Mouse (Mus musculus): ENCODE measurements around the gene Tnfaip8l1. TPM values are rescaled to one million over a fixed set of nuclear protein-coding genes. Genes with fewer than 3 reads are reported as not detected.

The Tnfaip8l1 gene
- polyA plus RNA-seq, 1 experiment from 2014 or later = 9.1 TPM

DNA sequence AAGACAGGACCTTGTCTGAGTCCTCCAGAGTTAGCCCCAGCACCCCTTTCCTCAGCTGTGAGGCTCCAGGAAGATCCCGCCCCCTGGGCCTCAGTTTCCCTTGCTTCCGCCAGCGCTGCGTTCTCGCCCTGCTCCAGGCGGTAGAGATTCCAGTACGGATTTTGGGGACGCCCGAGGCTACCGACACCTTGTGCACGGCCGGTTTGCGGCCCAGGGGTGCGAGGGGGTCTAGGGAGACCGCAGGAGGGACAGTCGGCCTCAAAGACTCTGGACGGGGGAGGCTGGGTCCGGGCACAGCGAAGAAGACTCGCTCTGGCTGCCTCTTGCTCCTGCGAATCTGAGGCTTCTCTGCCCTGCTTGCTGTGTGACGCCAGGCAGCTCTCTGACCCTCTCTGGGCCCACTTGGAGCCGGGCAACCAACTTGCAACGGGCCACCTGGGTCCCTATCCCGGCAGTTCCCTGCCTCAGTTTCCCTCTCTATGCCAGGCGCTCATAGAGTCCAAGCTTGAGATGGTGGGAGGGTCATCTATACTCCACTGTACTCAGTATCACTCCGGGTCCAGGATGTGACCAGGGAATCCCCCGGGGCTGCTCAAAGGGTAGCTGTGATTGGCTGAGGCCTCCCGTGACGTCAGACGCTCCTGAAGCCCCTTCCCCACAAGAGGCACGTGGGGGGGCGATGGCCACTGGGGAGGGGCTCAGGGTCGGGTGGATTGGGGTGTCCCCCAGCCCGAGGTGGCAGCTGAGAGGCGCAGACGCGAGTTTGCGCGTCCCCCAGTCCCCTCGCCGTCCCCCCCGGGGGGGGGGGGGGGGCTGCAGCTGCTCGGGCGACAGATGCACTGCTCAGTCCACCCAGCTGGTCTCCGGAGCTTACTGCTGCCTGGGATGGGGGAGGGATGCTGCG, 20.3 kb upstream of the Tnfaip8l1 start:
- Histone ChIP-seq H3K27ac (replicated peaks) (0 out of 2 replicates have a peak overlapping the region, but pooled peaks have one; percentile 1), H3K4me2 (peak overlapping the region; percentile 61), H3K4me1 (replicated peaks) (peaks cover 53% of the 10 kb centered on the region), H3K9ac (peak overlapping the region; percentile 69), H3K27me3 (peaks cover 65% of the 10 kb centered on the region), H3K4me3 (peak overlapping the region; percentile 46), H3K9me3 (no peaks in the 10 kb centered on the region), H3K36me3 (no peaks in the 10 kb centered on the region)
- peak; percentile 60 for ATAC-seq (ENCODE audit: low read depth)
- under 1% methylated on average over 38 of the region's 47 CpGs for WGBS

DNA sequence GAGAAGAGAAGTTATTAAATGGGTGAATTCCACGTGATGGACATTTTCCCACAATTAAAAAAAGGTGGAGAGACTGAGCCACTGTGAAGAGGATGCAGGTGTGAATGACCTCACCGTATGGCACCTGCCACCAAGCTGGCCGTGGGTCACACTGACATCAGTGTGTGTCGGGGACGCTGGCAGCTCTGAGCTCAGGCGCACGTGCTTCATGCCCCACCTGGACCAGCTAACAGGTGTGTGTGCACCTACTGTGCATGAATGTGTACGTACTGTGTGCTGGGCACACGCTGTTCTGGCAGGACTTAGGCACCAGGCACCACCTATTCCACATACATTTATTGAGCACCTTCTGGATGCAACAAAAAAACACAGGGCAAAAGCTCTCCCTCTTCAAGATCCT, 17.7 kb upstream of the Tnfaip8l1 start:
- Histone ChIP-seq H3K27me3 (peaks cover 73% of the 10 kb centered on the region), H3K4me1 (replicated peaks) (peaks cover 40% of the 10 kb centered on the region), H3K4me3 (no peak overlapping the region), H3K36me3 (no peaks in the 10 kb centered on the region), H3K4me2 (no peak overlapping the region), H3K9ac (no peak overlapping the region), H3K9me3 (no peaks in the 10 kb centered on the region), H3K27ac (replicated peaks) (no peak overlapping the region)
- no peak for ATAC-seq (ENCODE audit: low read depth)
- 72% methylated on average over 9 of the region's 9 CpGs for WGBS

DNA sequence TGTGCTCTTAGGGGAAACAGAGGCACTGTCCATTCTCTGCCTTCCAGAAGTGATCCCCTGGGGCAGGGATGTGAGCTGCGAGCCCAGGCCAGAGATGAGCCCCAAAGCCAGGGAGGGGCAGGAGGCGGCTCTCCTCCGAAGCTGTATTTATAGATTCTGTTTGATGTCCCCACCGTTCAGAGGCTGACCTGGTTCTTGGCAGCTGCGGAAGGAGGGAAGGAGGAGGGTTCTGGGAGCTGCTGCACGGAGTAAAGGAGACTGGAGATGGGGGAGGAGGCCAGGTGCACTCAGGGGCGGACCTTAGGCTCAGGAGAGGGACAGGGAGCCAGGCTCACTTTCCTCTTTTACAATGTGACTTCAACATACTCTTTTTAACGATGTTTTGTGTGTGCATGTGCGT, 16.1 kb upstream of the Tnfaip8l1 start:
- H3K27me3 ChIP-seq = peaks cover 80% of the 10 kb centered on the region
- H3K27ac ChIP-seq (replicated peaks) = no peak overlapping the region
- peaks cover 32% of the 10 kb centered on the region for H3K4me1 ChIP-seq (replicated peaks)
- ATAC-seq (ENCODE audit: low read depth) = no peak
- H3K9me3 ChIP-seq = no peaks in the 10 kb centered on the region
- H3K4me3 ChIP-seq = no peak overlapping the region
- H3K36me3 ChIP-seq = no peaks in the 10 kb centered on the region
- 13% methylated on average over 9 of the region's 9 CpGs for WGBS
- H3K9ac ChIP-seq = no peak overlapping the region
- H3K4me2 ChIP-seq = no peak overlapping the region

DNA sequence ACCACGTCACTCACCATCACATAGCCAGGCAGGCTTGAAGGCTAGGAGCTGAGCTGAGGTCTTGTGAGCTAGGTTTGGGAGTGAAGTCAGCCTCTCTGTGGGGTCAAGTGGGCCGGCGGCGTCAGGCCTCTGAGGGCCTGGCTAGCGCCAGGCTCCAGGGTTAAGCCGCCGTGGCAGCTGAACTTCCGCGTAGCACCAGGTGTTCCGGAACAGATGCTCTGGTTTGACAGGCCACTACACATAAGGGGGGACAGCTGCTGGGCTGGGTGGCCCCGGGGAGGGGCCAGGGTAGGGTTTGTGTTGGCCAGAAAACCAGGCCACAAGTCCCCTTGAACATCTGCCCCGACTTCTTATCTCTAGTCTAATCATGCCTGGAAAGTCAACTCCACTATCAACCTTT, 14.9 kb upstream of the Tnfaip8l1 start:
- Histone ChIP-seq H3K9ac (no peak overlapping the region), H3K4me3 (no peak overlapping the region)

DNA sequence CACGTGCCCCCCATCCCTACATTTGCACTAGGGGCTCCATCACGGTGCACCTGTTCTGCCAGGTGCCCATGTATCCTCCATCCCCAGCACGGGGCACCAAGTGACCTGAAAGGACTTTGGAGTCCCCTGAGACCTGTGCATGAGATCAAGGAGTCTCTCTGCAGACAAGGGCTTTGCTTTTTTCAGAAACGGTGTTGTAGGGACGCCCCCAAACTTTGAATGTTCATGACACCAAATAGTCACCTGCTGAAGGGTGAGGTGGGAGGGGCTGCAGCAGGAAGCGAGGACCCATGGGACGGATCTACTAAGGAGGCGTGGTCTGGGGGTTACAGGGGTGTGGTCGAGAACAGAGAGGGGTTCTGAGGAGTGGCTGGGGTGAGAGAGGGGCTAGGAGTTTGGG, 14.0 kb upstream of the Tnfaip8l1 start:
- 19% methylated on average over 9 of the region's 9 CpGs for whole genome bisulfite sequencing
- H3K4me3 ChIP-seq = peak overlapping the region; percentile 35
- 0 out of 2 replicates have a peak, but pooled peaks have one; percentile 15 for ATAC-seq (ENCODE audit: low read depth)

More for the DNA sequence above, 14.9 kb upstream of the Tnfaip8l1 start:
- Histone ChIP-seq H3K9me3 (no peaks in the 10 kb centered on the region), H3K4me1 (replicated peaks) (peaks cover 19% of the 10 kb centered on the region), H3K4me2 (no peak overlapping the region), H3K36me3 (no peaks in the 10 kb centered on the region), H3K27ac (replicated peaks) (no peak overlapping the region), H3K27me3 (peaks cover 80% of the 10 kb centered on the region)
- WGBS = 68% methylated on average over 12 of the region's 12 CpGs
- no peak for ATAC-seq (ENCODE audit: low read depth)

DNA sequence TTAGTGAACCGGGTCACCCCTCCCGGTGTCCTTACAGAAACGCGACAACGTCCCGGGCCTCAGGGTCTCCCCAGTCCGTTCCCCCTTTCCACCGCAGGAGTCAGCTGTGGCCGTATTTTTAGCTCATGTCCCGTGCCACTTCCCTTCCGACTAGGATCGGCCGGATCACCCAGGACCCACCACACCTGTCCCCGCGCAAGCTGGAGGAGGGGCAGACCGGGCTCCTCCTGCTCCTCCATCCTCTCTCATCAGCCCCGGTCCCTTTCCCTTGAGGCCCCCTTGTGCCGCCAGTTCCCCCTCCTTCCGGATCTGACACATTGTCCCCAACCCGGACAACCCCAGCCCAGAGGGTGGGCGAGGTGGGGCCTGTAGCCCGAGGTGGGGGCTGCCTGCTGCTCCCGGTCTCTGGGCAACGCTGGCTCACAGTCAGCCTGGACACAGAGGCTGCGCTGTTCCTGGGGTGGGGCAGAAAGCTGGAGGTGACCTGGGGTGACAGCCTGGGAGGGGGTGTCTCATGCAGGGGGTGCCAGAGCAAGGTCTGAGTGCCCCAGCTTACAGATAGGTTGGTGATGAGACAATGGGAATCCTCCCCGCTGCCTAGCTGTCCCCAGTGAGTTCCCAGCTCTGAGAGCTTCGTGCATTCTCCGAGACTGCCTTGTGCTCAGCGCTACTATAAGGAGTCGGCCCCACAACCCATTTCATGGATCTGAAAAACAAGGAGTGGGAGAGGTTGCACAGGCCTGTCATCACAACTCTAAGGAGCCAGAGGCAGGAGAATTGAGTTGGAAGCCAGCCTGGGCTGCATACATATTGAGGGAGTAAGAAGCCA, 13.3 kb upstream of the Tnfaip8l1 start:
- Histone ChIP-seq H3K27me3 (peaks cover 76% of the 10 kb centered on the region), H3K9ac (peak overlapping the region; percentile 70), H3K4me1 (replicated peaks) (peaks cover 22% of the 10 kb centered on the region), H3K9me3 (no peaks in the 10 kb centered on the region), H3K36me3 (no peaks in the 10 kb centered on the region), H3K27ac (replicated peaks) (no peak overlapping the region), H3K4me2 (peak overlapping the region; percentile 67), H3K4me3 (peak overlapping the region; percentile 35)
- peak; percentile 41 for ATAC-seq (ENCODE audit: low read depth)
- WGBS = 2% methylated on average over 30 of the region's 30 CpGs

More for the DNA sequence above, 14.0 kb upstream of the Tnfaip8l1 start:
- peak overlapping the region; percentile 70 for H3K9ac ChIP-seq
- no peak overlapping the region for H3K27ac ChIP-seq (replicated peaks)
- no peaks in the 10 kb centered on the region for H3K9me3 ChIP-seq
- no peaks in the 10 kb centered on the region for H3K36me3 ChIP-seq
- peaks cover 80% of the 10 kb centered on the region for H3K27me3 ChIP-seq
- peak overlapping the region; percentile 67 for H3K4me2 ChIP-seq
- peaks cover 15% of the 10 kb centered on the region for H3K4me1 ChIP-seq (replicated peaks)

DNA sequence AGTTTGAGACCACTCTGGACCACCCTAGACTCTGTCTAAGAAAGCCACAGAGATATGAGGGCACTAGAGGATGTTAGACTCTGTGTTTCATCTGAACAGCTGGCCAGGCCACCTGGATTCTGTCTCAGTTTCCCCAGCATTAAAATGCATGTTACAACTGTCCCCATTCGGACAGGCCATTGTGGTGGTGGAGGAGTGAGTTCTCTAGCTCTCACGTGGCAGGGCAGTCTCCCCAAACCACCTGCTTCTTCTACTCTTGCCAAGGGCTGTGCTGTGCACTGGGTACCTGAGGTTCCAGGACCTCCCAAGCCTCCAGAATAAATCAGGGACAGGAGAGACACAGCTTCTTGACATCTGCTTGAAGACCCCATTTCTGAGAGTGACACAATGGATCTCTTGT, 12.4 kb upstream of the Tnfaip8l1 start:
- no peak overlapping the region for H3K4me3 ChIP-seq
- H3K4me1 ChIP-seq (replicated peaks) = peaks cover 25% of the 10 kb centered on the region
- H3K36me3 ChIP-seq = no peaks in the 10 kb centered on the region
- no peak overlapping the region for H3K4me2 ChIP-seq
- H3K27ac ChIP-seq (replicated peaks) = no peak overlapping the region
- H3K9ac ChIP-seq = no peak overlapping the region
- no peaks in the 10 kb centered on the region for H3K9me3 ChIP-seq
- 46% methylated on average over 2 of the region's 2 CpGs for WGBS
- ATAC-seq (ENCODE audit: low read depth) = no peak
- H3K27me3 ChIP-seq = peaks cover 73% of the 10 kb centered on the region

DNA sequence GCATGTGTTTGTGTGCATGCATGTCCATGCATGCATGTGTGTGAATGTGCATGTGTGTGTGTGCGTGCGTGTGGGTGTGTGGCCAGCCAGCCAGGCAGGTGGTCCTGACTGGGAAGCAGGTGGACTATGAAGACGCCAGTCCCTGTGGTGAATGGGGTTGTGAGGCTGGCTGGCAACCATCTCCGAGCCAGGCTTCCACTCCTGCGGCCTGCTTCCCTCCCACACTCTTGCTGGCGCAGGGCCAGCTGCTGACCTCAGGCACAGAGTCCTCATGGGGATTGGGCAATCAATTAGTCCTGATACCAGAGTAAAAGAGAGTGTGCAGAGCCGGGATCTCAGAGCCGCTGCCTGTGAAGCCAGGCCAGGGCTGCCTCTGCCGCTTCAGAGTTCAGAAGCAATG, 8.6 kb upstream of the Tnfaip8l1 start:
- Histone ChIP-seq H3K4me2 (no peak overlapping the region), H3K27me3 (peaks cover 74% of the 10 kb centered on the region), H3K36me3 (no peaks in the 10 kb centered on the region), H3K27ac (replicated peaks) (no peak overlapping the region), H3K9me3 (no peaks in the 10 kb centered on the region), H3K9ac (no peak overlapping the region), H3K4me1 (replicated peaks) (peaks cover 22% of the 10 kb centered on the region), H3K4me3 (no peak overlapping the region)
- ATAC-seq (ENCODE audit: low read depth) = peak; percentile 52
- WGBS = 14% methylated on average over 9 of the region's 9 CpGs

DNA sequence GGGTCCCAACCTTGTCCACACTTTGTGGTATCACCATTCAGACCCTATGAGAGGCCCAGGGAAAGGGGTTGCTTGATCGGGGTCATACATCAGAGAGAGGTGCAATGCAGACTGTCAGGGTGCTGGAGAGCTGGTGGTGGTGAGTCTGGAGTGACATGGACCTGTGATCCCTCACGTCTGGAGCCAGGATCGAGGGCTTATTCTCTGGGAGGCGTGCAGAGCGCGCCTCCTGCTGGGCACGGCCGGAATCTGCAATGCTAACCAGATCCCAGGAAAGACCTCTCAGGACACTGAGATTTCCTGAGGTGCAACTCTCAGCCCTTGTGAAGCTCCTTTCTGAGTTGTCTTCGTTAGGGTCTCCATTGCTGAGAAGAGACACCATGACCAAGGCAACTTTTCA, 2.5 kb upstream of the Tnfaip8l1 start:
- WGBS = 4% methylated on average over 9 of the region's 9 CpGs
- peaks cover 22% of the 10 kb centered on the region for H3K4me1 ChIP-seq (replicated peaks)
- no peak overlapping the region for H3K4me2 ChIP-seq
- no peaks in the 10 kb centered on the region for H3K36me3 ChIP-seq
- H3K9ac ChIP-seq = no peak overlapping the region
- H3K9me3 ChIP-seq = no peaks in the 10 kb centered on the region
- H3K27ac ChIP-seq (replicated peaks) = no peak overlapping the region
- H3K4me3 ChIP-seq = no peak overlapping the region
- peaks cover 59% of the 10 kb centered on the region for H3K27me3 ChIP-seq
- ATAC-seq (ENCODE audit: low read depth) = no peak

DNA sequence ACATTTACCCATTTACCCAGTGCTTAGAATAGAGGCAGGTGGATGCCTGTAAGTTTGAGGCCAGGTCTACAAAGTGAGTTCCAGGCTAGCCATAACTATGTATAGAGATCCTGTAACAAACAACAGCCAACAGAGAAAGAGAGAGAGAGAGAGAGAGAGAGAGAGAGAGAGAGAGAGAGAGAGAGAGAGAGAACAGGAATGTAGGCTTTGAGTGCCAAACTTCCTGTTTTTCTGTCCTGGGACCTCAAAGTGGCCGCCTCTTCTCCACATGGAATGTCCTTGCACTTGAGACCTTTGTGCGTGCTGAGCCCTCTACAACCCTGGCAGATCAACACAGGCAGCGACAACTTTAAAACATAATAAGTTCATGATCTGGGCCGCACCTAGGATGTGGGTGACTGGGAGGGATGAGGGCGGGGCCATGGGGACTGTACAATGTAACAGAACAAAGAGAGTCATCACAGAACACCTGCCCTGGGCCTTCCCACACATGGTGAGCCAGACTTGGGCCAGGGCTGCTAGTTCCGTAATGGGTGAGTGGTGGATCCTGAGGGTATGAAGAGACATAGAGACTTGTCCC, 1.3 kb downstream of the Tnfaip8l1 start:
- H3K9ac ChIP-seq = no peak overlapping the region
- 82% methylated on average over 6 of the region's 6 CpGs for WGBS
- H3K4me2 ChIP-seq = peak overlapping the region; percentile 72
- H3K4me1 ChIP-seq (replicated peaks) = peaks cover 37% of the 10 kb centered on the region
- H3K36me3 ChIP-seq = no peaks in the 10 kb centered on the region
- ATAC-seq (ENCODE audit: low read depth) = no peak
- H3K27ac ChIP-seq (replicated peaks) = no peak overlapping the region
- peaks cover 22% of the 10 kb centered on the region for H3K27me3 ChIP-seq
- H3K9me3 ChIP-seq = no peaks in the 10 kb centered on the region
- H3K4me3 ChIP-seq = no peak overlapping the region

DNA sequence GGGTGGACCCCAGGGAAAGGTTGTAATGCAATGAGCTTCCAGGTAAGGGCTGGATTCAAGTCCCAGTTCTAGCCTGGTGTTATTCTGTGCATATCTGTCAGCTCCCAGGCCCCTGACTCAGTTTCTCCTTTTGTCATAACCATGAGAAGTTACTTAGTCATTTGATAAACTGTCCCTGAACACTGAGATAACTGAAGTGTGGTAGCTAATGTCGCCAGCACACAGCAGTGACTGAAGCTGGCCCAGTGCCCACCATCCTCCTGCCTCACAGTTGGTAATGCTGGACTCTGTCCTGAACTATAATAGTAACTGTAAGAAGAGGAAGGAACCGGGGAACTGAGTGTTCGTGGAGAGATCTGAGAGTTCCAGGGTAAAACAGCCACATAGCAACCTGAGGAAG, 2.2 kb downstream of the Tnfaip8l1 start:
- 67% methylated on average over 3 of the region's 3 CpGs for WGBS
- Histone ChIP-seq H3K4me1 (replicated peaks) (peaks cover 37% of the 10 kb centered on the region), H3K9ac (no peak overlapping the region), H3K9me3 (no peaks in the 10 kb centered on the region), H3K36me3 (no peaks in the 10 kb centered on the region), H3K27me3 (peaks cover 18% of the 10 kb centered on the region; the same call in 1 of the 2 replicates), H3K4me3 (no peak overlapping the region), H3K4me2 (no peak overlapping the region), H3K27ac (replicated peaks) (0 out of 2 replicates have a peak overlapping the region, but pooled peaks have one; percentile 74)
- no peak for ATAC-seq (ENCODE audit: low read depth)
